Mouse (Mus musculus): ENCODE measurements around the gene Atp1a4.

- TF ChIP-seq CTCF (conservative IDR thresholded peaks at IDR 0.05; ENCODE audit: low read length) = no peak
- no peak for TF ChIP-seq NANOG (IDR thresholded peaks at IDR 0.05; ENCODE audit: borderline replicate concordance, low read length)
- TF ChIP-seq POU5F1 (IDR thresholded peaks at IDR 0.05; ENCODE audit: borderline replicate concordance, low read length) = no peak
Measured at GRCm38 (mm10) chr1:172258314-172258713, at the start of gene Atp1a4.
